Mouse (Mus musculus) ES-Bruce4 (cell line): ENCODE data around the gene Mboat7. TPM values are rescaled to one million over a fixed set of nuclear protein-coding genes. Genes with fewer than 3 reads are reported as not detected.
A peak's percentile ranks its signal among the peaks of the same experiment; 100 is the strongest.
"Not testable (repeated sequence)": the region's sequence is repeated elsewhere in the genome, so short reads cannot be mapped to it uniquely, and the experiment has no call there.

ENCODE experiments used
- H3K27ac ChIP-seq: 2 replicates; pipeline ENCODE4 v1.5.1; 2012; ENCODE audit warnings: low read length, inconsistent platforms; ENCODE audit not compliant: insufficient read depth
- H3K27me3 ChIP-seq: 2 replicates; pipeline ENCODE4 v1.6.1; 2012; ENCODE audit warnings: mild to moderate bottlenecking, low read length, inconsistent platforms; ENCODE audit not compliant: control insufficient read depth, poor library complexity, insufficient read depth, severe bottlenecking
- H3K36me3 ChIP-seq: 2 replicates; pipeline ENCODE4 v1.6.1; 2012; ENCODE audit warnings: inconsistent platforms, mild to moderate bottlenecking, low read length, moderate library complexity; ENCODE audit not compliant: control insufficient read depth, poor library complexity, insufficient read depth, severe bottlenecking
- H3K4me1 ChIP-seq: one replicate; pipeline ENCODE4 v1.8.1; 2011; ENCODE audit warnings: low read length; ENCODE audit not compliant: control insufficient read depth, insufficient read depth
- H3K4me3 ChIP-seq: 2 replicates; pipeline ENCODE4 v1.5.1; 2011; ENCODE audit warnings: low read depth, mild to moderate bottlenecking, low read length
- H3K9ac ChIP-seq: 2 replicates; pipeline ENCODE4 v1.6.1; 2012; ENCODE audit warnings: low read depth, mild to moderate bottlenecking, inconsistent platforms; ENCODE audit not compliant: poor library complexity, severe bottlenecking
- H3K9me3 ChIP-seq: replicated peaks from 2 replicates; pipeline ENCODE4 v1.6.1; 2012; ENCODE audit warnings: mild to moderate bottlenecking, low read length, inconsistent platforms; ENCODE audit not compliant: control insufficient read depth, poor library complexity, insufficient read depth, severe bottlenecking
- CTCF ChIP-seq: IDR thresholded peaks from one replicate; pipeline ENCODE4 v1.8.1; 2011; ENCODE audit warnings: low read depth, low read length
- EP300 ChIP-seq: IDR thresholded peaks from 2 replicates; pipeline ENCODE4 v1.6.1; 2011; ENCODE audit warnings: low read depth, low read length; ENCODE audit not compliant: insufficient read depth
- POLR2A ChIP-seq: IDR thresholded peaks from one replicate; pipeline ENCODE4 v1.8.1; 2011; ENCODE audit warnings: low read length; ENCODE audit not compliant: insufficient read depth
- polyA plus RNA-seq: library from polyadenylated mRNA; stranded (reverse); fragments of >200 nt; gene quantifications from 2 replicates; pipeline ENCODE4 v1.2.4, GENCODE M21; 2011; ENCODE audit warnings: low read depth; ENCODE audit not compliant: missing spikeins, insufficient read depth, insufficient read length

Gene Mboat7
- 44.6 and 48.3 TPM in 2 replicates for polyA plus RNA-seq

DNA sequence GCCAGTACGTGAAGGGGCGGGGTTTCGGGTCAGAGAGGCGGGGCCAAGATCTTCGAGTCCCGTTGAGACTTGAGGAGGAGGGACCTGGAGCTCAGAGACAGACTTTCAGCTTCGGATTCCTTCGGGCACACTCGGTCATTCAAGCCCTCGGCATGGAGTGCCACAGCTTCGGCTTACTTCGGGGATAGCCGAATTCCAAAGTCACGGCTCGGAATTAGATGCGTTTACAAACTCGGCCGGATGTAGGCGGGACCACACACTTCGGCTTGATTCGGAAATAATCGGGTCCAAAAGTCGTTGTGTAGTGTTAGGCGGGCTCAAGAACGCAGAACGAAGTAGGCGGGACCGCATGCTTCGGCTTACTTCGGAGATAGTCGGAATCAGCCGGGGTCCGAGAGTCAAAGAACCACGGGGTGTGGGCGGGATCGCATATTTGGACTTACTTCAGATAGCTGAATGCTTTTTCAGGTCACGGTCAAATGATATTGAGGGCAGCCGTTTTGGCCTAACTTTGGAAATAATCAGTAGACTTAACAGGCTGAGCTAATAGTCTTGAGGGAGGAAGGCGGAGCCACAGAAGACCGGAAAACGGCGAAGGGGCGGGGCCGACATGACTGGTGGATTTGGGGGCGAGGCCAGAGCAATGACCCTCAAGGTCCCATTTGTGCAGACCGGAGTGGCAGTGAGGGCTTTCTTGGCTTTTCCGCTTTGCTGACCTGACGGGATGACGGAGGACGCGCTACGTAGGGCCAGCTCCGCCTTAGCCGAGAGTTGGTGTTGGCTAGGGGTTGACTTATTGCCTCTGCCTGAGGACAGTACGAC lies at the start of gene Mboat7:
Gene Mboat7 (minus strand): TSS at position 537 of the 822 bp plus-strand sequence.
- Histone ChIP-seq H3K9ac (peak within 1 kb of the TSS; percentile 55), H3K36me3 (peaks cover 12% of the 10 kb centered on the region), H3K4me3 (peak within 1 kb of the TSS; percentile 76), H3K4me1 (no peaks in the 10 kb centered on the region), H3K27ac (peak within 1 kb of the TSS; percentile 82), H3K9me3 (no peaks in the 10 kb centered on the region), H3K27me3 (no peaks in the 10 kb centered on the region)
- no peak for TF ChIP-seq CTCF
- TF ChIP-seq POLR2A = peak; percentile 95
- TF ChIP-seq EP300 = no peak

DNA sequence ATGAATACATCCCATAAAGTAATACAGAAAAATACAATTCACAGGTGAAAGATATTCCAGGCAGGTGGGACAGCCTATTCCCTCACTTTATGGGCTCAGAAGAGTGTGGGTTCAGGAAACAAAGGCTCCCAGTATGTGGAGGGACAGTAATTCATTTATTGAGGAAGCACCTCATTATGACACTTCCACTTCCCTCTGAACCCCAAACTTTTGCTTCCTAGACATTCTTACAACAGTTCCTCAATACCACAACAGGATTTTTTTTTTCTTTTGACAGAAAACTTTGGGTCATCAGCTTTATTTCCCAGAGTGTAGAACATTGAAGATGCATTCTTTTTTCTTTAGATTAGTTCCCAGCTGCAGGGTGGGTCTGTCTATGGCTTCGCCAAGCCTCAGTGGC lies 39.4 kb upstream of the Mboat7 start:
- not testable (repeated sequence) for H3K4me3 ChIP-seq, H3K36me3 ChIP-seq, H3K9me3 ChIP-seq, H3K27ac ChIP-seq, H3K27me3 ChIP-seq, H3K4me1 ChIP-seq, H3K9ac ChIP-seq

DNA sequence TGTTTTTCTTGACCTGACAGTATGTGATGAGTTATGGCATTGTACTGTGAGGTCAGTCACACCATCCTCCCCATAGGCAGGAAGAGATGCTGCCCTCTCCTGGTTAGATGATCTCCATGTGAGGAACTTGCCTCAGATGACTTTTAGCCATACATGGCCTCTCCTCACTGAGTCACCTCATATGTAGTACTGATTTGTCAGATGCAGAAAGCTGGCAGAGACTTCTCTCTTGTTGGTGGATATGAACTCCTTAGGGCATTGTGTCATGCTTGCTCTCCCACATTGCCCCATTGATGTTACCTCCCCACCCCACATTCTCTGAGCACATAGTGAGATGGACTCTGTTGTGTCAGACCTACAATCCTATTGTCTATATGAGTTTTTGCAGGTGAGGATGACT lies 32.1 kb upstream of the Mboat7 start:
- not testable (repeated sequence) for H3K9me3 ChIP-seq, H3K27me3 ChIP-seq, H3K4me1 ChIP-seq, H3K9ac ChIP-seq, H3K4me3 ChIP-seq, H3K36me3 ChIP-seq, H3K27ac ChIP-seq

DNA sequence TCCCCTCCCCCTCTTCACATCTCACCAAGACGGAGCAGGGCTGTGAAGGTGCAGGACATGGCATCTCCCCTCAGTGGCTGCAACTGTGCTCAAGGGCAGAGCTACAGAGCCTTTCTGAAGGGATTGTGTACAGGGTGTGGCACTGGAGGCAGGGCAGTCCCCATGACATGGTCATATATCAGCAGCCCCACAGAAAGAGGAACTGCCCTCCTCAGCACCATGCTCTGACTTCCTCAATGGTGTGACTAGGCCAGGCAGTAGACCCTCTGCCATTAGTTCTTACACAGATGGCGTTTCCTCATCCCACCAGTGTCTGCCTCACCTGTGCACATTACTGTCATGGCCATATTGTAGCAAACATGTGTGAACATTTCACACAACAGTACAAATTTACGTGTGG lies 26.9 kb upstream of the Mboat7 start, which contains the start of gene Pirb:
Gene Pirb (minus strand): TSS at position 124 of the 400 bp plus-strand sequence.
- H3K9me3 ChIP-seq, H3K4me1 ChIP-seq, H3K36me3 ChIP-seq, H3K27ac ChIP-seq, H3K27me3 ChIP-seq, H3K9ac ChIP-seq, H3K4me3 ChIP-seq: not testable (repeated sequence)

DNA sequence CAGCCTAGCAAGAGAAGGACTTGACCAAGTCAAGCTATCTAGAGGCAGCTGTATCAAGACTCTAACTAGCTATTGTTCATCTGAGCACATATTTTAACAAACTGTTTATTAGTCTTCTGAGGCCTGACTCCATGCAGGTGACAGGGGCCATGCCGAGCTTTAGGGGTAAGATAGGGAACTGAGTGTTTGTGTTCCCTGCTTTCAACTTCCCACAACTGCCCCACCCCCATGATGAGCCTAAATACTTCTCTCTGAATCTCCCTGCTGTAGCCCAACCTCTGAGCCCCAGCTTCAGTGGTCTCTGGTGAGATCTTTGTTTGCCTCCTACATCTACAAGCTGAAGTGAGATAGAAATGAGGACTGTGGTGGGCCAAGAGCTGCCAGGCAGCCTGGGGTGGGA lies 21.9 kb upstream of the Mboat7 start:
- TF ChIP-seq CTCF (no peak), POLR2A (no peak), EP300 (no peak)
- H3K36me3 ChIP-seq = no peaks in the 10 kb centered on the region
- H3K4me1 ChIP-seq = no peaks in the 10 kb centered on the region
- H3K9me3 ChIP-seq = no peaks in the 10 kb centered on the region
- H3K27ac ChIP-seq = no peak overlapping the region
- no peaks in the 10 kb centered on the region for H3K27me3 ChIP-seq
- no peak overlapping the region for H3K4me3 ChIP-seq
- no peak overlapping the region for H3K9ac ChIP-seq

DNA sequence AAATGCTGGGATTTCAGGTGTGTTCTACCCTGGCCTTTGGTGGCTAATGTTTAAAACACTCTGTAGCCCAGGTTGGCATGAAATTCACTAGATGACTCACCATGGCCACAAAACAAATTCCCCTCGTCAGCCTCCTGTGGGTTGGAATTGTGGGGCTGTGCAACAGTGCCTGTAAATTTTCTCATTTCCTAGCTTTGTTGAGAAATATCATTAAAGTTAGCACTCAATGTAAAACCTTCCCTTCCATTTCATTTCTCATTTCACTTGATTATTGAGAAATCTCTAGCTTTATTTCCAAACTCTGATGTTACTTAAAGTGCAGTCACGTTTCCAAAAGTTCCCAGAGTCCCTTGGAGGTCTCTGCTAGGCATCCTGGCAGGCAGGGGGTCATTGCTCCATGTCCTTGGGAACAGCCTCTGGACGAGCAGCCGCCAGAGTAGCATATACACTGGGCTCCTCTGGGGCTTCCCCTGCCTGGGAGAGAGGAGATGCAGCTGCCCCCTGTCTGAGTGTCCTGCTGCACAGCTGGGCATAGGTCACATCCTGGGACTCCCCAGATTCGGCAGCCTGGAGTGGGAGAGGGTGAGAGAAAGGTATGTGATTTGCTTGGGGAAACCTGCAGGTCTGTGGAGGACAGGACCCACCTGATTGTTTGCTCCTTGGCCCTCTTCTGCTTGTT lies 19.1 kb upstream of the Mboat7 start:
- H3K27me3 ChIP-seq = no peaks in the 10 kb centered on the region

More for the DNA sequence above, 19.1 kb upstream of the Mboat7 start:
- Histone ChIP-seq H3K4me1 (no peaks in the 10 kb centered on the region), H3K9ac (no peak overlapping the region), H3K4me3 (no peak overlapping the region), H3K27ac (no peak overlapping the region), H3K9me3 (no peaks in the 10 kb centered on the region), H3K36me3 (peaks cover 9% of the 10 kb centered on the region)
- no peak for TF ChIP-seq CTCF
- no peak for TF ChIP-seq POLR2A
- TF ChIP-seq EP300 = no peak
